Mouse (Mus musculus) myocyte (in vitro differentiated cells): ENCODE data around the gene Syndig1.

Experiments
- E2F4 ChIP-seq: IDR thresholded peaks from one replicate; pipeline ENCODE4 v1.6.1; 2011; ENCODE audit warnings: mild to moderate bottlenecking, control low read depth, moderate library complexity; ENCODE audit not compliant: insufficient read depth
- MAX ChIP-seq: IDR thresholded peaks from one replicate; pipeline ENCODE4 v1.6.1; 2011; ENCODE audit warnings: low read depth, mild to moderate bottlenecking, control low read depth
- POLR2A ChIP-seq: IDR thresholded peaks from one replicate; pipeline ENCODE4 v1.6.1; 2011; ENCODE audit warnings: low read depth, mild to moderate bottlenecking, control low read depth, moderate library complexity; ENCODE audit not compliant: insufficient read length
- TCF12 ChIP-seq: IDR thresholded peaks from one replicate; pipeline ENCODE4 v1.6.1; 2011; ENCODE audit warnings: mild to moderate bottlenecking, control low read depth; ENCODE audit not compliant: poor library complexity, insufficient read depth, severe bottlenecking
- TCF3 ChIP-seq: IDR thresholded peaks from one replicate; pipeline ENCODE4 v1.6.1; 2011; ENCODE audit warnings: low read depth, control low read depth; ENCODE audit not compliant: insufficient read length
- USF1 ChIP-seq: IDR thresholded peaks from one replicate; pipeline ENCODE4 v1.6.1; 2011; ENCODE audit warnings: low read depth, mild to moderate bottlenecking, control low read depth, moderate library complexity

GRCm38 (mm10) chr2:149934139-149934538 lies 105.1 kb downstream of the Syndig1 start:
- TF ChIP-seq POLR2A (no peak), E2F4 (no peak), TCF3 (no peak), MAX (no peak), TCF12 (no peak), USF1 (no peak)
